Mouse (Mus musculus): ENCODE measurements around the gene Dock2. TPM values are rescaled to one million over a fixed set of nuclear protein-coding genes. Genes with fewer than 3 reads are reported as not detected.

Dock2 gene
- total and polyA plus RNA-seq, 3 experiments: 79.6 to 151 (median 133) TPM

DNA sequence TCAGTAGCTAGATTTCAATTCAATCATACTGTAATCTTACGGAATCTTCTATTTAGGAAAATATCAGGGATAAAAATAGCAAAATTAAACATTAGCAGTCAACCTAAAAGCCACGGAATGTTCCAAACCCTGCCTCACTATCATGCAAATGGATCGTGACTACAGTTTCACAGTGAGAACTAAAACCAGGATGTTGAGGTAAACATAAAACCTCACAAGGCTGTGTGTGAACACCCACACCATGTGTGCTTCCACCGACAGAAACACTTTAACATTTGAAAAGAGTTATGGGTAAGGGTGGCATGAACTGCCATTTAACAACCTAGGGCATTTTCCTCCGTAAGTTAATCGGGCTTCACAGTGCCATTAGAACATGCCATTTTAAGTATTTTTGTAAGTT, 294.1 kb downstream of the Dock2 start:
- dilution Hi-C loops (cut with MboI; ENCODE audit: extremely low pct_ligation_motif_present, extremely low pct_unique_long_range_greater_than_20kb, low sequenced_read_pairs): no loop called here
- Histone ChIP-seq H3K9me3 (replicated peaks; ENCODE audit: low read length) (no peaks in the 10 kb centered on the region), H3K4me1 (ENCODE audit: control insufficient read depth in 1 of 2, insufficient read depth in 2 of 2) (peaks cover 0 to 25% of the 10 kb centered on the region in 2 experiments; a peak in 2 of 4 replicates), H3K27ac (ENCODE audit: insufficient read depth, low read depth) (no peak overlapping the region), H3K36me3 (replicated peaks in 1 of 2; ENCODE audit: control insufficient read depth in 1 of 2, insufficient read depth in 1 of 2, low read length in 1 of 2) (peaks cover 57 to 91% of the 10 kb centered on the region in 2 experiments), H3K4me3 (replicated peaks in 1 of 3; ENCODE audit: low read depth in 2 of 3, low read length in 2 of 3, poor library complexity in 1 of 3) (no peak overlapping the region), H3K4me2 (ENCODE audit: insufficient read depth, low read depth, poor library complexity, severe bottlenecking) (no peak overlapping the region), H3K27me3 (replicated peaks) (no peaks in the 10 kb centered on the region), H3K9ac (ENCODE audit: insufficient read depth, low read depth) (no peak overlapping the region), H3K79me2 (replicated peaks; ENCODE audit: control insufficient read depth, extremely low read depth, insufficient read depth, poor library complexity, severe bottlenecking) (no peaks in the 10 kb centered on the region)
- in situ Hi-C loops (cut with MboI; ENCODE audit: low pct_ligation_motif_present, low pct_unique_long_range_greater_than_20kb, low sequenced_read_pairs): no loop called here
- no peak for DNase-seq (ENCODE audit: extremely low read depth)
- TF ChIP-seq MYC (IDR thresholded peaks at IDR 0.05; ENCODE audit: low read depth, low read length): no peak
- no peak for TF ChIP-seq CHD1 (IDR thresholded peaks at IDR 0.05; ENCODE audit: low read depth, low read length)
- no peak for TF ChIP-seq RAD21 (IDR thresholded peaks at IDR 0.05; ENCODE audit: low read depth, low read length)
- peak; percentile 17; the same call in 1 of the 2 replicates for TF ChIP-seq BHLHE40 (IDR thresholded peaks at IDR 0.05; ENCODE audit: low read depth, low read length)

DNA sequence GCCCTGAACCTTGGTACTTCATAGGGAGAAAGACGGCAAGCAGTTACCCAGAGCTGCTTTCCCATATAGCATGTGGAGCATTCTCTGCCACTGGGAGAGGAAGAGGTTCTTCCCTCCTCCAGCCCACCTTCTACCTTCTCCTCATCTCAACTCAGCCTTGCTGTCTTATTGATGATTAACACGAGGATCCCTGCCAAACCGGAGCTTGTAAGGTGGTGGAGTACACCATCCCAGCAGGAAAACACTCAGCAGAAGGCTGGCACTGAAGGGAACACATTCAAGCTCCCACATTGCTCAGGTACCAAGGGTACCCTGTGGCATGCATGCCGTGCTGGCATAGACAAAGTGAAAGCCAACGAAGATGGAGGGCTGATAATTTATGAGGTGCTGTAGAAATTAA, 304.4 kb downstream of the Dock2 start:
- Histone ChIP-seq H3K27me3 (replicated peaks) (no peaks in the 10 kb centered on the region), H3K36me3 (replicated peaks in 1 of 2; ENCODE audit: control insufficient read depth in 1 of 2, insufficient read depth in 1 of 2, low read length in 1 of 2) (peaks cover 58 to 95% of the 10 kb centered on the region in 2 experiments), H3K27ac (ENCODE audit: insufficient read depth, low read depth) (no peak overlapping the region), H3K4me2 (ENCODE audit: insufficient read depth, low read depth, poor library complexity, severe bottlenecking) (no peak overlapping the region), H3K79me2 (replicated peaks; ENCODE audit: control insufficient read depth, extremely low read depth, insufficient read depth, poor library complexity, severe bottlenecking) (no peaks in the 10 kb centered on the region), H3K4me1 (ENCODE audit: control insufficient read depth in 1 of 2, insufficient read depth in 2 of 2) (no peaks in the 10 kb centered on the region), H3K9me3 (replicated peaks; ENCODE audit: low read length) (no peaks in the 10 kb centered on the region), H3K4me3 (replicated peaks in 1 of 3; ENCODE audit: low read depth in 2 of 3, low read length in 2 of 3, poor library complexity in 1 of 3) (no peak overlapping the region), H3K9ac (ENCODE audit: insufficient read depth, low read depth) (no peak overlapping the region)
- DNase-seq (ENCODE audit: extremely low read depth): no peak
- in situ Hi-C loops (cut with MboI; ENCODE audit: low pct_ligation_motif_present, low pct_unique_long_range_greater_than_20kb, low sequenced_read_pairs): no loop called here
- no peak for TF ChIP-seq NRF1 (IDR thresholded peaks at IDR 0.05; ENCODE audit: low read depth, low read length)
- no peak for TF ChIP-seq MEF2A (IDR thresholded peaks at IDR 0.05; ENCODE audit: borderline replicate concordance, low read depth, low read length)
- TF ChIP-seq HCFC1 (IDR thresholded peaks at IDR 0.05; ENCODE audit: low read depth, low read length): no peak
- no peak for TF ChIP-seq USF2 (conservative IDR thresholded peaks at IDR 0.05; ENCODE audit: low read depth, low read length)
- TF ChIP-seq ELF1 (IDR thresholded peaks at IDR 0.05; ENCODE audit: low read depth, low read length): no peak
- TF ChIP-seq EP300 (IDR thresholded peaks at IDR 0.05; ENCODE audit: low read length): no peak
- no peak for TF ChIP-seq JUND (conservative IDR thresholded peaks at IDR 0.05; ENCODE audit: low read depth, low read length)
- no peak for TF ChIP-seq MXI1 (IDR thresholded peaks at IDR 0.05; ENCODE audit: low read depth, low read length)
- TF ChIP-seq SIN3A (IDR thresholded peaks at IDR 0.05; ENCODE audit: low read length): no peak
- TF ChIP-seq RAD21 (IDR thresholded peaks at IDR 0.05; ENCODE audit: low read depth, low read length): no peak
- TF ChIP-seq PAX5 (IDR thresholded peaks at IDR 0.05; ENCODE audit: low read length): no peak
- dilution Hi-C loops (cut with MboI; ENCODE audit: extremely low pct_ligation_motif_present, extremely low pct_unique_long_range_greater_than_20kb, low sequenced_read_pairs): no loop called here

GRCm38 (mm10) chr11:34469792-34470191, 313.9 kb downstream of the Dock2 start:
- in situ Hi-C loops (cut with MboI; ENCODE audit: low pct_ligation_motif_present, low pct_unique_long_range_greater_than_20kb, low sequenced_read_pairs) (no loop called here), dilution Hi-C loops (cut with MboI; ENCODE audit: extremely low pct_ligation_motif_present, extremely low pct_unique_long_range_greater_than_20kb, low sequenced_read_pairs) (no loop called here)
- H3K4me2 ChIP-seq (ENCODE audit: insufficient read depth, low read depth, poor library complexity, severe bottlenecking): no peak overlapping the region
- DNase-seq (ENCODE audit: extremely low read depth): no peak
- H3K27me3 ChIP-seq (replicated peaks): no peaks in the 10 kb centered on the region
- no peaks in the 10 kb centered on the region for H3K9me3 ChIP-seq (replicated peaks; ENCODE audit: low read length)
- H3K9ac ChIP-seq (ENCODE audit: insufficient read depth, low read depth): no peak overlapping the region
- TF ChIP-seq CHD2 (IDR thresholded peaks at IDR 0.05; ENCODE audit: low read length): no peak
- no peak for TF ChIP-seq BHLHE40 (IDR thresholded peaks at IDR 0.05; ENCODE audit: low read depth, low read length)
- TF ChIP-seq USF2 (conservative IDR thresholded peaks at IDR 0.05; ENCODE audit: low read depth, low read length): no peak
- no peak for TF ChIP-seq NELFE (IDR thresholded peaks at IDR 0.05; ENCODE audit: low read depth, low read length)
- TF ChIP-seq HCFC1 (IDR thresholded peaks at IDR 0.05; ENCODE audit: low read depth, low read length): no peak
- TF ChIP-seq TCF12 (IDR thresholded peaks at IDR 0.05; ENCODE audit: low read depth, low read length): no peak
- no peak for TF ChIP-seq ZMIZ1 (IDR thresholded peaks at IDR 0.05; ENCODE audit: low read depth, low read length)
- peaks cover 32 to 92% of the 10 kb centered on the region in 2 experiments for H3K36me3 ChIP-seq (replicated peaks in 1 of 2; ENCODE audit: control insufficient read depth in 1 of 2, insufficient read depth in 1 of 2, low read length in 1 of 2)
- no peak overlapping the region for H3K4me3 ChIP-seq (replicated peaks in 1 of 3; ENCODE audit: low read depth in 2 of 3, low read length in 2 of 3, poor library complexity in 1 of 3)
- 0 out of 4 replicates have a peak, but pooled peaks cover 0 to 4% of the 10 kb centered on the region in 2 experiments for H3K4me1 ChIP-seq (ENCODE audit: control insufficient read depth in 1 of 2, insufficient read depth in 2 of 2)
- no peaks in the 10 kb centered on the region for H3K79me2 ChIP-seq (replicated peaks; ENCODE audit: control insufficient read depth, extremely low read depth, insufficient read depth, poor library complexity, severe bottlenecking)
- H3K27ac ChIP-seq (ENCODE audit: insufficient read depth, low read depth): no peak overlapping the region
